Mouse (Mus musculus) right cerebral cortex, postnatal 4 days (tissue): ENCODE data around the gene Map4k4.

Experiments used
- DNase-seq: peaks from one replicate; pipeline ENCODE4 v3.0.0-alpha.2; 2022

Gene Map4k4

GRCm38 (mm10) chr1:40051157-40051556 lies 150.4 kb downstream of the Map4k4 start:
- no peak for DNase-seq

GRCm38 (mm10) chr1:40052156-40052555 lies 151.4 kb downstream of the Map4k4 start:
- DNase-seq = no peak

- DNase-seq = no peak
Observed at GRCm38 (mm10) chr1:40053071-40053470, 152.4 kb downstream of the Map4k4 start.

- DNase-seq = no peak
Observed at GRCm38 (mm10) chr1:40055051-40055450, 154.3 kb downstream of the Map4k4 start.

- DNase-seq = no peak
Observed at GRCm38 (mm10) chr1:40055963-40056362, 155.2 kb downstream of the Map4k4 start.

GRCm38 (mm10) chr1:40057351-40057750 lies 156.6 kb downstream of the Map4k4 start:
- no peak for DNase-seq

GRCm38 (mm10) chr1:40058013-40058412 lies 157.3 kb downstream of the Map4k4 start:
- no peak for DNase-seq

GRCm38 (mm10) chr1:40059122-40059774 lies 158.5 kb downstream of the Map4k4 start:
- DNase-seq = no peak

GRCm38 (mm10) chr1:40061359-40061758 lies 160.6 kb downstream of the Map4k4 start:
- no peak for DNase-seq

- DNase-seq = no peak
Observed at GRCm38 (mm10) chr1:40063409-40063808, 162.7 kb downstream of the Map4k4 start.

GRCm38 (mm10) chr1:40064508-40064907 lies 163.8 kb downstream of the Map4k4 start:
- no peak for DNase-seq

- DNase-seq = no peak
Observed at GRCm38 (mm10) chr1:40072558-40072957, 171.8 kb downstream of the Map4k4 start.

- no peak for DNase-seq
Observed at GRCm38 (mm10) chr1:40073779-40074178, 173.1 kb downstream of the Map4k4 start, which contains the start of gene Il1r2. TSS of gene Il1r2 (plus strand) at chr1:40074079.
